In genomic region chr8:47662716-47663115, GRCm38 (mm10) we compare ENCODE assay signal across 11 mouse cellular contexts.
"Had no signal": no experiment of that assay in that cellular context is flagged by ENCODE, and none has a peak within 500 bp of the region (broad histone marks: within the 10 kb centered on the region; RNA-seq: fewer than 3 reads in every experiment).

No protein-coding gene starts in this region.

- H3K9ac ChIP-seq: limb, embryonic 13.5 days; liver, embryonic 14.5 days; lung, embryonic 15.5 days; midbrain, embryonic 12.5 days; neural tube, embryonic 13.5 days had no signal

- H3K27ac ChIP-seq: limb, embryonic 13.5 days; liver, embryonic 14.5 days; lung, embryonic 15.5 days; midbrain, embryonic 12.5 days; neural tube, embryonic 13.5 days had no signal

- H3K27me3 ChIP-seq: limb, embryonic 13.5 days; lung, embryonic 15.5 days; midbrain, embryonic 12.5 days; neural tube, embryonic 13.5 days had no signal

- DNase-seq: left cerebral cortex, postnatal 4 days; retina, postnatal 1 day; right cerebral cortex, postnatal 4 days; spleen, adult 18-20 months; thymus, postnatal 36 days had no signal

- H3K4me1 ChIP-seq: limb, embryonic 13.5 days; lung, embryonic 15.5 days; midbrain, embryonic 12.5 days; neural tube, embryonic 13.5 days had no signal

- H3K36me3 ChIP-seq: midbrain, embryonic 12.5 days had no signal

- H3K9me3 ChIP-seq: limb, embryonic 13.5 days; lung, embryonic 15.5 days; midbrain, embryonic 12.5 days; neural tube, embryonic 13.5 days had no signal

- H3K4me3 ChIP-seq: limb, embryonic 13.5 days; lung, embryonic 15.5 days; midbrain, embryonic 12.5 days; neural tube, embryonic 13.5 days had no signal

- ATAC-seq: midbrain, embryonic 16.5 days had no signal

- H3K4me2 ChIP-seq: limb, embryonic 13.5 days; lung, embryonic 15.5 days; midbrain, embryonic 12.5 days; neural tube, embryonic 13.5 days had no signal
